Mouse (Mus musculus): ENCODE measurements around the gene Ankrd33. TPM values are rescaled to one million over a fixed set of nuclear protein-coding genes. Genes with fewer than 3 reads are reported as not detected.
"Not testable (repeated sequence)": the region's sequence is repeated elsewhere in the genome, so short reads cannot be mapped to it uniquely, and the experiment has no call there.

Gene Ankrd33
- polyA plus RNA-seq, 1 experiment from 2014 or later = not detected

DNA sequence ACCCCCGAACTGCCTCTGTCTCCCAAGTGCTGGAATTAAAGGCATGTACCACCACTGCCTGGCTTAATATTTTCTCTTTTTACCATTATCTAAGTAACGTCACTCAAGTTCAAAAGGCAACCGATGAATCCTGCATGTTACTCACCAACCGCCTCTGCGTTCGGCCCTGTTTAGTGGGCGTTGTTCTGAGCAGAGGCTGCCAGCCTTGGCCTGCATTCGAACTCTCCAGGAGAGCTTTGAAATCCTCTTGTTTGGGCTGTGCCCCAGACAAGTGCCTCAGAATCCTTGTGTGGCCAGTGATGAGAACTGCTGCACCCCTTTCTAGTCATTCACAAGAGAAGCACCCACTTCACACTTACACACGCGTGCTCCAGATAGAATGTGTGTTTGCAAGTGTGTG is 9.5 kb upstream of the Ankrd33 start:
- Histone ChIP-seq H3K4me3 (ENCODE audit: low read depth, low read length) (no peak overlapping the region), H3K36me3 (ENCODE audit: control insufficient read depth, insufficient read depth, low read length) (no peaks in the 10 kb centered on the region), H3K4me2 (replicated peaks; ENCODE audit: low read depth) (no peak overlapping the region), H3K4me1 (replicated peaks; ENCODE audit: control insufficient read depth, insufficient read depth) (no peaks in the 10 kb centered on the region), H3K27ac (replicated peaks) (no peak overlapping the region), H3K9ac (ENCODE audit: low read length) (no peak overlapping the region), H3K9me3 (ENCODE audit: control insufficient read depth, low read length) (no peaks in the 10 kb centered on the region), H3K27me3 (ENCODE audit: control insufficient read depth, insufficient read depth, low read length) (no peaks in the 10 kb centered on the region)
- no peak for ATAC-seq (ENCODE audit: low FRiP score, low TSS enrichment)
- 78% methylated on average over 10 of the region's 10 CpGs for WGBS
- no peak for DNase-seq (ENCODE audit: low spot score)
- TF ChIP-seq EP300 (optimal IDR thresholded peaks at IDR 0.05) = no peak
- no peak for TF ChIP-seq CTCF (IDR thresholded peaks at IDR 0.05; ENCODE audit: low read depth)

DNA sequence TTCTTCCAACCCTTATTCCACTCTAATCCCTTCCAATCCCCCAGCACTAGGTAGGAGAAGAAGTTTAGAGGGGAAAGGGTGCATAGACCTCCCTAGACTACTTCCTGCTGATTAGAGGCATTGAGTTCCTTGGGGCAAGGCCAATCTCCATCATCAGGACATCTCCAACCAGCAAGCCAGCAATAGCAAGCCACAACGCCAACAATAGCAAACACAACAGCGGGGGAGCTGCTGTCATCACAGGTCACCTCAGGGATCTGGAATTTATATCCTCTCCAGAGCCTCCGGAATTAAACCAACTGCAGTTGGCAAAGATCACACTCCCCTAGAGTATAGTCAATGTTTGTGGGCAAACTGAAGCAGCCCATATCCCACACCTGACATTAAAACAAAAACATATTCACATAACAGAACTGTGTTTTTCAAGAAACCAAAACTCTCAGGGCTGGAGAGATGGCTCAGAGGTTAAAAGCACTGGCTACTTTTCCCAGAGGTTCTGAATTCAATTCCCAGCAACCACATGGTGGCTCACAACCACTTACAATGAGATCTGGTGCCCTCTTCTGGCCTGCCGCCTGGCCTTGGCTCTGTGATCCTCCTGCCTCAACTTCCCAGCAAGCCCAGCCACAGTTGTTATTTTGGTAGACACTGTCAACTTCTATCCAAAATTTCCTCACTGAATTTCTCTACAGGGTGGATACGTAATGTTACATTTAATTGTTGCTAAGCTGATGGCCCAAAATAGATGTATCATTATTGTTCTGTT is 7.5 kb upstream of the Ankrd33 start:
- no peak overlapping the region for H3K27ac ChIP-seq (replicated peaks)
- H3K4me1 ChIP-seq (replicated peaks; ENCODE audit: control insufficient read depth, insufficient read depth) = no peaks in the 10 kb centered on the region
- TF ChIP-seq EP300 (optimal IDR thresholded peaks at IDR 0.05) (no peak), CTCF (IDR thresholded peaks at IDR 0.05; ENCODE audit: low read depth) (no peak)
- 88% methylated on average over 5 of the region's 5 CpGs for WGBS
- ATAC-seq (ENCODE audit: low FRiP score, low TSS enrichment) = no peak
- no peak overlapping the region for H3K4me3 ChIP-seq (ENCODE audit: low read depth, low read length)
- no peaks in the 10 kb centered on the region for H3K27me3 ChIP-seq (ENCODE audit: control insufficient read depth, insufficient read depth, low read length)
- no peaks in the 10 kb centered on the region for H3K9me3 ChIP-seq (ENCODE audit: control insufficient read depth, low read length)
- no peak overlapping the region for H3K9ac ChIP-seq (ENCODE audit: low read length)
- no peaks in the 10 kb centered on the region for H3K36me3 ChIP-seq (ENCODE audit: control insufficient read depth, insufficient read depth, low read length)
- H3K4me2 ChIP-seq (replicated peaks; ENCODE audit: low read depth) = no peak overlapping the region
- DNase-seq (ENCODE audit: low spot score) = no peak

DNA sequence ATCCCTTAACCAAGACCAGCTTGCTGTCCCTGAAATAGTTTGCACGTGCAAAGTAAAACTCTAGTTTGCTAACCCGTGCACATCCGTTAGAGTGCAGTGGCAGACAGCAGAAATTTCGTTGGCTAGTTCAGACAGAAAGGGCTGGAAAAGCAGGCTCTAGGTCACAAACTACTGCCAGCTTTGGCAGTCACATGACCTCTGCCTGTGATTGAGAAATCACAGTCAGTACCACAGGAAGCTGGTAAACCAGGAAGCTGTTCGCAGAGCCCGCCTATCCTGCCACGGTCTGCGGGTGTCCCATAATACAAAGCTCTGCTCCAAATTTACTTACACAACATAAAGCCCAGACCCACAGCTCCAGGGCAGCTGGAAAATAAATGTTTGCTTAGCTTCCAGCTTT is 2.4 kb upstream of the Ankrd33 start:
- H3K9me3 ChIP-seq (ENCODE audit: control insufficient read depth, low read length) = no peaks in the 10 kb centered on the region
- 14% methylated on average over 8 of the region's 8 CpGs for WGBS
- no peaks in the 10 kb centered on the region for H3K4me1 ChIP-seq (replicated peaks; ENCODE audit: control insufficient read depth, insufficient read depth)
- peak; percentile 56 for TF ChIP-seq CTCF (IDR thresholded peaks at IDR 0.05; ENCODE audit: low read depth)
- TF ChIP-seq EP300 (optimal IDR thresholded peaks at IDR 0.05) = no peak
- DNase-seq (ENCODE audit: low spot score) (peak; percentile 81), ATAC-seq (ENCODE audit: low FRiP score, low TSS enrichment) (peak; percentile 92)
- H3K4me2 ChIP-seq (replicated peaks; ENCODE audit: low read depth) = 0 out of 2 replicates have a peak overlapping the region, but pooled peaks have one; percentile 11
- H3K9ac ChIP-seq (ENCODE audit: low read length) = no peak overlapping the region
- peak overlapping the region; percentile 82 for H3K27ac ChIP-seq (replicated peaks)
- no peak overlapping the region for H3K4me3 ChIP-seq (ENCODE audit: low read depth, low read length)
- H3K36me3 ChIP-seq (ENCODE audit: control insufficient read depth, insufficient read depth, low read length) = no peaks in the 10 kb centered on the region
- H3K27me3 ChIP-seq (ENCODE audit: control insufficient read depth, insufficient read depth, low read length) = no peaks in the 10 kb centered on the region

DNA sequence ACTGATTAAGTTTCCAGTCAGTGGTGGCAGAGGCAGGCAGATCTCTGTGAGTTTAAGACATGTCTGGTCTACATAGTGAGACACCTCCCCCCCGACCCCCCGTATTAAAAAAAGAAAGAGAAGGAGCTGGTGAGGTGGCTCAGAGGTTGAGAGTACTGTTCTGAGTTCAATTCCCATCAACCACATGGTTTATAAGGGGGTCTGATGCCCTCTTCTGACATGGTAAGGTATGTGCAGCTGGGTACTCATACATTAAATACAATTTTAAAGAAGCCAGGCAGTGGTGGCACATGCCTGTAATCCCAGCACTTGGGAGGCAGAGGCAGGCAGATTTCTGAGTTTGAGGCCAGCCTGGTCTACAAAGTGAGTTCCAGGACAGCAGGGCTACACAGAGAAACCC is 1.8 kb upstream of the Ankrd33 start:
- 0 out of 2 replicates have a peak overlapping the region, but pooled peaks have one; percentile 11 for H3K4me2 ChIP-seq (replicated peaks; ENCODE audit: low read depth)
- not testable (repeated sequence) for H3K4me1 ChIP-seq (replicated peaks; ENCODE audit: control insufficient read depth, insufficient read depth); H3K9ac ChIP-seq (ENCODE audit: low read length); DNase-seq (ENCODE audit: low spot score); ATAC-seq (ENCODE audit: low FRiP score, low TSS enrichment); H3K4me3 ChIP-seq (ENCODE audit: low read depth, low read length); H3K27me3 ChIP-seq (ENCODE audit: control insufficient read depth, insufficient read depth, low read length); H3K9me3 ChIP-seq (ENCODE audit: control insufficient read depth, low read length); H3K36me3 ChIP-seq (ENCODE audit: control insufficient read depth, insufficient read depth, low read length)
- TF ChIP-seq CTCF (IDR thresholded peaks at IDR 0.05; ENCODE audit: low read depth) = peak; percentile 19; the same call in 1 of the 2 replicates
- H3K27ac ChIP-seq (replicated peaks) = peak overlapping the region; percentile 82
- WGBS = 91% methylated on average over 2 of the region's 2 CpGs

DNA sequence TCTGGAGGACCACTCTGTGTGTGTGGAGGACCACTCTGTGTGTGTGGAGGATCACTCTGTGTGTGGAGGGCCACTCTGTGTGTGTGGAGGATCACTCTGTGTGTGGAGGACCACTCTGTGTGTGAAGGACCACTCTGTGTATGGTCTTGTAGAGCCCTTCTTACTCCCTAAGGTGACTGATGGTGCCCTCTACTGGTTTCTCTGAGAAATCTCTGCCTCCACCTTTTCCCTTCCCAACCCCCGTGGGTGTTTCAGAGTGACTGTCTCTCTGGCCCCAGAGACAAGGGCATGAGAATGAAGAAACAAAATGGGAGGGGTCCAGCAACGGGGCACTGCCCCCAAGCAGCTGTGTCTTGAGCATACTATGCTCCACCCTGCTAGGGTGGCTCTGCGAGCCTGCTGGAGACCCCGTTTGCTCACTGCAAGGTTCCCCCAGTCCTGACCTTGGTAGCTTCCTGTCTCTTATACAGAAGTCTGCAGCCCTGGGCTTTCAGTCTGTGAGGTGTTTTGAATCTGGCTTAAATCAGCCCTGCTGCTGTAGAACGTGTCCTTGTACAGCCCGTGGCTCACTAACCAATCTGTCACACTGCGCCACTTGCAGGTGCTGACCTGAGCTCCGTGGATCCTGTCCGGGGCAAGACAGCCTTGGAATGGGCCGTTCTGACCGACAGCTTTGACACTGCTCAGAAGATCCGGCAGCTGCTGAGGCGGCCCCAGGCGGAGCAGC is 3.0 kb downstream of the Ankrd33 start:
- Histone ChIP-seq H3K27ac (replicated peaks) (0 out of 2 replicates have a peak overlapping the region, but pooled peaks have one; percentile 30), H3K27me3 (ENCODE audit: control insufficient read depth, insufficient read depth, low read length) (no peaks in the 10 kb centered on the region), H3K4me2 (replicated peaks; ENCODE audit: low read depth) (no peak overlapping the region), H3K9me3 (ENCODE audit: control insufficient read depth, low read length) (no peaks in the 10 kb centered on the region), H3K4me1 (replicated peaks; ENCODE audit: control insufficient read depth, insufficient read depth) (peaks cover 3% of the 10 kb centered on the region; the same call in 1 of the 2 replicates), H3K9ac (ENCODE audit: low read length) (no peak overlapping the region), H3K36me3 (ENCODE audit: control insufficient read depth, insufficient read depth, low read length) (no peaks in the 10 kb centered on the region), H3K4me3 (ENCODE audit: low read depth, low read length) (no peak overlapping the region)
- 56% methylated on average over 14 of the region's 14 CpGs for WGBS
- no peak for DNase-seq (ENCODE audit: low spot score)
- TF ChIP-seq CTCF (IDR thresholded peaks at IDR 0.05; ENCODE audit: low read depth) = peak; percentile 76
- no peak for TF ChIP-seq EP300 (optimal IDR thresholded peaks at IDR 0.05)
- ATAC-seq (ENCODE audit: low FRiP score, low TSS enrichment) = peak; percentile 21; the same call in 1 of the 2 replicates
